Mouse (Mus musculus) forelimb bud, embryonic 11.5 days (tissue): ENCODE data around the gene Frmd4b.

Source experiments
- DNase-seq: peaks from one replicate; pipeline ENCODE4 v3.0.0-alpha.2; 2012; ENCODE audit warnings: low read depth, low spot score

Frmd4b gene

GRCm38 (mm10) chr6:97617266-97617743 lies at the start of gene Frmd4b:
TSS of gene Frmd4b (minus strand) at chr6:97617541.
- peak; percentile 59 for DNase-seq

GRCm38 (mm10) chr6:97666417-97666816 lies 49.1 kb upstream of the Frmd4b start:
- DNase-seq = no peak

GRCm38 (mm10) chr6:97658921-97659320 lies 41.6 kb upstream of the Frmd4b start:
- no peak for DNase-seq

GRCm38 (mm10) chr6:97655986-97656385 lies 38.6 kb upstream of the Frmd4b start:
- DNase-seq = no peak

- DNase-seq = no peak
Observed at GRCm38 (mm10) chr6:97647501-97647900, 30.2 kb upstream of the Frmd4b start.

- no peak for DNase-seq
Observed at GRCm38 (mm10) chr6:97623330-97623729, 6.0 kb upstream of the Frmd4b start.

GRCm38 (mm10) chr6:97622236-97622635 lies 4.9 kb upstream of the Frmd4b start:
- no peak for DNase-seq

- DNase-seq = no peak
Observed at GRCm38 (mm10) chr6:97617774-97618173, 433 bp upstream of the Frmd4b start.

- DNase-seq = peak; percentile 51
Observed at GRCm38 (mm10) chr6:97616658-97617265, 579 bp downstream of the Frmd4b start.

GRCm38 (mm10) chr6:97615901-97616461 lies 1.4 kb downstream of the Frmd4b start:
- DNase-seq = peak; percentile 55

- DNase-seq = no peak
Observed at GRCm38 (mm10) chr6:97614179-97614578, 3.2 kb downstream of the Frmd4b start.

- DNase-seq = no peak
Observed at GRCm38 (mm10) chr6:97612861-97613260, 4.5 kb downstream of the Frmd4b start.

- DNase-seq = no peak
Observed at GRCm38 (mm10) chr6:97610051-97610450, 7.3 kb downstream of the Frmd4b start.

GRCm38 (mm10) chr6:97607646-97608045 lies 9.7 kb downstream of the Frmd4b start:
- no peak for DNase-seq

- DNase-seq = no peak
Observed at GRCm38 (mm10) chr6:97595218-97595617, 22.1 kb downstream of the Frmd4b start.

GRCm38 (mm10) chr6:97594589-97594988 lies 22.8 kb downstream of the Frmd4b start:
- DNase-seq = no peak

GRCm38 (mm10) chr6:97590230-97590629 lies 27.1 kb downstream of the Frmd4b start:
- DNase-seq = no peak

- no peak for DNase-seq
Observed at GRCm38 (mm10) chr6:97589581-97589980, 27.8 kb downstream of the Frmd4b start.

- DNase-seq = no peak
Observed at GRCm38 (mm10) chr6:97589031-97589430, 28.3 kb downstream of the Frmd4b start.

GRCm38 (mm10) chr6:97586606-97587005 lies 30.7 kb downstream of the Frmd4b start:
- DNase-seq = no peak

GRCm38 (mm10) chr6:97586024-97586423 lies 31.3 kb downstream of the Frmd4b start:
- no peak for DNase-seq

- DNase-seq = no peak
Observed at GRCm38 (mm10) chr6:97582748-97583147, 34.6 kb downstream of the Frmd4b start.

GRCm38 (mm10) chr6:97581941-97582340 lies 35.4 kb downstream of the Frmd4b start:
- no peak for DNase-seq
